Mouse (Mus musculus): ENCODE measurements around the gene Ikzf1.

- no peak for TF ChIP-seq CTCF (IDR thresholded peaks at IDR 0.05)
- TF ChIP-seq EP300 (IDR thresholded peaks at IDR 0.05; ENCODE audit: insufficient read depth, low read depth, low read length): no peak
- no peak for TF ChIP-seq POLR2A (IDR thresholded peaks at IDR 0.05; ENCODE audit: insufficient read depth, low read depth, low read length)
Measured at GRCm38 (mm10) chr11:11711748-11712147, 26.9 kb downstream of the Ikzf1 start.
